Mouse (Mus musculus): ENCODE data around the gene Dusp3. TPM values are rescaled to one million over a fixed set of nuclear protein-coding genes. Genes with fewer than 3 reads are reported as not detected.

Dusp3 gene
- polyA plus RNA-seq, 1 experiment, result not detected

DNA sequence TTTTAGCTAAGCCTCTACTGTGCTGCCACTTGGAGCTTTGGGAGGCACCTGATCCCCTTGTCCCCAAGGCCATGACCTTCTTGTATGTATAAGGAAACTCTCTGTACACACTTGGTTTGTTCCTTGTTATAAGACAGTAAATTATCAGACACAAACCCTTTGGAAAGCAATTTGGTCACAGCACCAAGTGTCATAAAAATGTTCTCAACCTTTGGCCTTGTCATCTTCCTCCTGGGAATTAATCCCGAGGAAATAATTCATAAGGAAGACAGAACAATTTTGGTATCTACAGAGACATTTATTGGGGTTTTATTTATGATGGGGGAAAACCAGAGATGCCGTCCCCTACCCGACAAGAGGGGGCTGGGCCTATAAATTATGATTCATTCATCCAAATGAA is 51.1 kb downstream of the Dusp3 start:
- TF ChIP-seq GATA1 (IDR thresholded peaks at IDR 0.05; ENCODE audit: low read length), result no peak

DNA sequence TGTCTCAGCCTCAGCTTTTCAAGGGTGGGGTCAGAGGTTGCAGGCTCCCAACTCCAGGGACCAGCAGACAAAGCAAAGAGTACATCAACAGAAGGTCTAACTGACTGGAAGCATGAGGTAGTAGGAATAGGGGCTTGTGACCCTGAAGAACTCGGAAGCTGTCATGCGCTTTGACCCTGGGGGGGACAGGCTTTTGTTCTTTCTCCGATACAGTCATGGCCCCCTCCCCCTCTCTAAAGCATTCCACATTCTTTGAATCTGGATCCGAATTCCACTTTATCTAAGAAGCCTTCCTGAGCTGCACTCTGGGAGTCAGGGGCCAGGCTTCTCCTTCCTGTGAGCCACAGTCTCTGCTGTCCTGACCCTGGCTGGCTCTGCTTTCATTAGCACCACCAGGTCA is 54.8 kb downstream of the Dusp3 start:
- TF ChIP-seq GATA1 (IDR thresholded peaks at IDR 0.05; ENCODE audit: low read length), result no peak

DNA sequence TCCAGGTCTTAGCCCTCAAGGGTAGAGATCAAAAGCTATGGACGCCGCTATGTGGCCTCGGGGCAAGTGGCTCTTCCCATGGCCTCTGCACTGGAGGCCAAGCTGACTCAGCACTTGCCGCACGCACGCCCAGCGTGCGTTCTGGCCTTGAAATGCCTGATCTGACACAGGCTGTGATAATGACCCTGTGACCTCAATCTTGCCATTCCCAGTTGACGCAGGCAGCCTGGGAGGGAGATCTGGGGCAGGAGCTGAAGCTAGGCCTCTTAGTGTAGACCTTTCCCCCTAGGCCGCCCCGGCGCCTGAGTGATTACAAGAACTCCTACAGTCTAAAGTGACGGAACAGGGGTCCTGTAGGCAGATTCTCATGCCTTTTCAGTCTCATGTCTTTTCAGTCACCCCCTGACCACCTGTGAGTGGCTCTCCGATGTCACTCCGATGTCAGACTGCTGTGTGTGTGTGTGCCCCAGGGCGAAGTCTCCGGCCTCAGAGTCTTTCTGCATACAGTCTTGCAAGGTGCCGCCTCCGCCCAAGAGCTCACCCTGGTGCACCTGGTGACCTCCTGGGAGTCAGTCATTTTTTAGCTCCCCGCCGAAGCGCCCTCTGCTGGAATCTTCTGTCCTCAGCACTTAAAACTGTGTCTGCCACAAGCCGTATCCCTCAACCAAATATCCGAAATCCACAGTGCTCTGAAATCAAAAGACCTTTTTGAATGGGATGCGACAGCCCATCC is 58.6 kb downstream of the Dusp3 start:
- no peak for TF ChIP-seq GATA1 (IDR thresholded peaks at IDR 0.05; ENCODE audit: low read length)

DNA sequence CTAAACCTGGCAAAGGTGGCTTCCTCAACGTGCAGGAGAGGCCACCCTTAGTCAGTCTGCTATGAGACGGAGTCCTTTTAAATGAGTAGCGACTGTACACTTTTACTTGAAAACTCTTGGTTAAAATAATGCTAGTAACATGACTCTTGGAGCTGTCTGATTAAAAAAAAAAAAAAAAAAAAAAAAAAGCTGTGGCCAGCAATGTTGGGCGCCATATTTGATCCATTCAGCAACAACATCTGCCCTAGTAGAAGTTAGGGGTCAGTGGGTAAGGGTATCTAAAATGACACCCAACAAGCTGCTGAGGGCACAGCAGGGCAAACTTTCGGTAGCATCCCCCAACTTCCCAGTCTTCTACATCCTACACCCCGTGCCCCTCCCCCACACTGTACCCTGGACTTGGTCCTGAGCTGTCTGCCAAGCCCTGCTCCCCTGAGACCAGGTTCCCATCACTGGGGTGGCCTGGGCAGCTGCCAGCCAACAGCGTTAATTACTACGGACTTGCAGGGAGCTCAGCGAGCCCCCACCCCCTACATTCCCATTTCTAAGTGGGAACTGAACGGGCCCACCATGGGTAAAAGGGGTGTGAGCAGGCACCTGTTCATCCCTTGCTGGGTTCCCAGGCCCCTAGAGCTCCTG is 59.7 kb downstream of the Dusp3 start:
- no peak for TF ChIP-seq GATA1 (IDR thresholded peaks at IDR 0.05; ENCODE audit: low read length)

DNA sequence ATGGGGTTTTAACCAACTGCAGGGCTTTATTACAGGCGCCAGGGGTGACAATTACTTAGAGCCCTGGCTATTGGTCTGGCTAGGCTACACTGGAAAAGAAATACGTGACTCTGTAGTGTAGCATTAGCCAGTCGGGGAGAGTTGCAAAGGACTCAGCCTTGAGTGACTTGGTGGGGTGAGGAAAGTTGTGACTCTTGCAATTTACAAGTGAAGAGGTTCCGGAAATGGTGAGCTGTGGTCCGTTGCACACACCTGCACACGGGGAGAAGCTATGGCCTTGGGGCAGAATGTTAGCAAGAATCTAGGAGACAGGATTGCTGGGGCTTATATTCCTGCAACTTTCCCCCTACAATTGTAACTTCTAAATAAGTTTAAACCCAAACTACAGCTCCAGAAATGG is 61.2 kb downstream of the Dusp3 start:
- no peak for TF ChIP-seq GATA1 (IDR thresholded peaks at IDR 0.05; ENCODE audit: low read length)

DNA sequence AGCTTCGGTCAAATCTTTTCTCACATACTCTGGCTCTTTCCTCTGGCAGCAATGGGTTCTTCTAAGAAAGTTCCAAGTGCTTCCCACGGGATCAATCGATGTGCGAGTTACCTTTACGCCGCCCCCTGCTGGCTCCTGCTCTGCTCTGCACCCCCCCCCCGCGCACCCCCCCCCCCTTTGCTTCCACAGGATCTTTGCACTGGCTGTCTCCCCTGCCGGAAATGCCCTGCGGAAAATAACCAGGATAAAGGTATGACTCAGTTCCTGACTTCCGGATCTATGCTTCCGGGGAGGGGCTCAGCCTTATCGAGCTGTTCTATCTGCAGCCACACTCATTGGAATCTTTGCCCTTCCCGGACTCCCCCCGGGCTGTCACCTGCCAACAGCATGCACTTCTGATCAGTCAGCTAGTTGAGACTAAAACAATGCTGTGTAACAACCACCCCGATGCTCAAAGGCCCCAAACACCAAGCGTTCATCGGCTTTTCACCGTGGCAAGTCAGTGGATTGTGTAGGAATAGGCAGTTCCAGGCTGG is 62.3 kb downstream of the Dusp3 start:
- TF ChIP-seq GATA1 (IDR thresholded peaks at IDR 0.05; ENCODE audit: low read length), result no peak

DNA sequence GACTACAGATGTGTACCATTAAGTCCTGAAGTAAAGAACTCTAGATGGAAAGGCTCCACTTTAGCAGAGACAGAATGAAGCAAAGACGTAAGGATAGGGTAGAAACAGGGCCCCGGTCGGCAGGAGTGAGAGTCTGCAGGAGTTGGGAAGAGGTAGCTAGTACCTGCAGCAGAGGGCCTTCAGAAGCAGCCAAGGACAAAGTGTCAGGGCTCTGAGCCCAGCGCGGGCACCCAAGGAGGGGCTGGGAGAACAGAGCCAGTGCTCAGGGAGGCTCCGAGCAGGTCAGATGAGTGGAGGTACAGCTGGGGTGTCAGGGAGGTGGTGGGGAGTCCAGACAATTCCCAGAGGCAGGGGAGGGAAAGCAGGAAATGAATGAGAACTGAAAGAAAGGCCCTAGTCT is 62.8 kb downstream of the Dusp3 start:
- TF ChIP-seq GATA1 (IDR thresholded peaks at IDR 0.05; ENCODE audit: low read length), result no peak

DNA sequence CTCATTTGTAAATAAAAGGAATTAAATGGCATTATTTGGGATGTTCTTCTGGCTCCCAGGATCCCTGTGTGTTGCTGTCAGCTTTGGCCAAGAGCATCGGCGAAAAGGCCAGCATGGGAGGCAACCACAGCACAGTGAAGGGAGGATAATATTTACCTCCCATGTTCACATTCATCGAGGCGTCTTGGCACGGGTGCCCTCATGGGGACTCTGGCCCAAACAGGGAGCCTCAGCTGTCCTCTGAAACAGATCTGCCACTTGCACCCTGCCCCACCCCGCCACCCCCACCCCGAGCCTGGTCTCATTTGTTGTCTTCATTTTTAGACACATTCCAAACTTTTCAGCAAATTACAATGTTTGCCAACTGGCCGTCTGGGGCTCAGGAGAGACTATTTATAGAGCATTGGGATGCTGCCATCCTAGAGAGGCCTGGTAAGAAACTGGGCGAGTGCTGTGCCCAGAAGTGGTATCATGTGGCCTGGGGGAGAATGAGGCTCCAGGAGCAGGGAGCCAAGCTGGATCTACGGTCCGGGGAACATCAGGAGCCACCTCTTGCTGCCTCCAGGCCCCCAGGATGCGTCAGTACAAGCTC is 65.4 kb downstream of the Dusp3 start:
- no peak for TF ChIP-seq GATA1 (IDR thresholded peaks at IDR 0.05; ENCODE audit: low read length)

Other genes with a start within 250 kb of the Dusp3 start
- 2.7 and 3.6 TPM in 2 replicates for gene Etv4, start 201.6 kb downstream of the Dusp3 start, polyA plus RNA-seq (2012)
- gene Meox1, start 92.6 kb downstream of the Dusp3 start, polyA plus RNA-seq (2012), result not detected in 2 replicates
- gene Sost, start 20.0 kb downstream of the Dusp3 start, polyA plus RNA-seq (2012), result not detected in 2 replicates
- not detected in 2 replicates for gene Cfap97d1, start 2.7 kb downstream of the Dusp3 start, polyA plus RNA-seq (2012)
- gene Mpp3, start 41.4 kb upstream of the Dusp3 start, polyA plus RNA-seq (2012), result not detected in 2 replicates
- gene Cd300lg, start 54.5 kb upstream of the Dusp3 start, polyA plus RNA-seq (2012), result not detected in 2 replicates
- gene Mpp2, start 101.5 kb upstream of the Dusp3 start, polyA plus RNA-seq (2012), result 17.3 and 17.7 TPM in 2 replicates
- gene Ppy, start 114.3 kb upstream of the Dusp3 start, polyA plus RNA-seq (2012), result not detected in 2 replicates
- gene Pyy, start 120.8 kb upstream of the Dusp3 start, polyA plus RNA-seq (2012), result not detected in 2 replicates
- not detected in 2 replicates for gene Nags, start 158.5 kb upstream of the Dusp3 start, polyA plus RNA-seq (2012)
- gene Tmem101, start 169.4 kb upstream of the Dusp3 start, polyA plus RNA-seq (2012), result 13.0 and 14.8 TPM in 2 replicates
- 106 and 164 TPM in 2 replicates for gene Lsm12, start 198.3 kb upstream of the Dusp3 start, polyA plus RNA-seq (2012)
- 21.2 and 21.5 TPM in 2 replicates for gene G6pc3, start 202.6 kb upstream of the Dusp3 start, polyA plus RNA-seq (2012)
- gene Hdac5, start 243.2 kb upstream of the Dusp3 start, polyA plus RNA-seq (2012), result 34.9 and 38.8 TPM in 2 replicates

Data from G1E-ER4 (cell line).